23 mouse cellular contexts compared by ENCODE assay signal in genomic region chr5:137857960-137858710, GRCm38 (mm10). TPM values are rescaled to one million over a fixed set of nuclear protein-coding genes. Genes with fewer than 3 reads are reported as not detected.
DNase-seq lines count a peak whose midpoint lies in the region; ATAC-seq and TF ChIP-seq lines count a peak whose summit lies in the region.
"Not testable (repeated sequence)": the region's sequence is repeated elsewhere in the genome, so short reads cannot be mapped to it uniquely, and the experiment has no call there.
"Had no signal": no experiment of that assay in that cellular context is flagged by ENCODE, and none has a peak within 500 bp of the region (broad histone marks: within the 10 kb centered on the region; RNA-seq: fewer than 3 reads in every experiment).

Gene Pilrb1 (minus strand): TSS chr5:137858106.

- not testable (repeated sequence) for H3K36me3 ChIP-seq in G1E (replicated peaks); kidney, adult 2 months (ENCODE audit: control insufficient read depth, insufficient read depth, low read length); liver, postnatal 0 days (replicated peaks; ENCODE audit: insufficient read depth, low read length)

- not testable (repeated sequence) for TF ChIP-seq POLR2A in bone marrow macrophage, adult 2 months (IDR thresholded peaks at IDR 0.05; ENCODE audit: borderline replicate concordance, low read depth, low read length); kidney, adult 2 months (IDR thresholded peaks at IDR 0.05; ENCODE audit: low read depth, low read length)

- H3K9me3 ChIP-seq in G1E (replicated peaks); liver, postnatal 0 days (ENCODE audit: low read length): not testable (repeated sequence)

- not testable (repeated sequence) for TF ChIP-seq CTCF in G1E (IDR thresholded peaks at IDR 0.05; ENCODE audit: low read depth, low read length); bone marrow macrophage, adult 2 months (IDR thresholded peaks at IDR 0.05; ENCODE audit: low read depth, low read length); kidney, adult 2 months (conservative IDR thresholded peaks at IDR 0.05; ENCODE audit: insufficient read depth, insufficient read length, low read depth, low read length); liver, postnatal 0 days (IDR thresholded peaks at IDR 0.05; ENCODE audit: low read depth)

- not testable (repeated sequence) for H3K4me1 ChIP-seq in G1E (ENCODE audit: insufficient read depth, low read depth, low read length); kidney, adult 2 months (ENCODE audit: control insufficient read depth, insufficient read depth, low read length); liver, postnatal 0 days (ENCODE audit: insufficient read depth)
- H3K4me1 ChIP-seq in bone marrow macrophage, adult 2 months (ENCODE audit: control insufficient read depth, insufficient read depth, low read length): peaks cover 32% of the 10 kb centered on the region

- H3K27me3 ChIP-seq in G1E (ENCODE audit: insufficient read depth, low read length); kidney, adult 2 months (replicated peaks; ENCODE audit: control insufficient read depth, insufficient read depth, low read length); liver, postnatal 0 days (ENCODE audit: insufficient read depth, low read length): not testable (repeated sequence)

- not testable (repeated sequence) for H3K9ac ChIP-seq in liver, postnatal 0 days (replicated peaks)

- WGBS in kidney, adult 2 months: 88% methylated on average over 2 of the region's 2 CpGs
- 56% methylated on average over 2 of the region's 2 CpGs for WGBS in liver, postnatal 0 days (ENCODE audit: insufficient replicate concordance)

- peak within 1 kb of the TSS; percentile 35 for H3K4me2 ChIP-seq in liver, postnatal 0 days (ENCODE audit: low read depth, low read length)

- ATAC-seq in G1E (ENCODE audit: extremely low read depth, insufficient number of reproducible peaks, low FRiP score, poor library complexity, severe bottlenecking): peak; percentile 34
- peak; percentile 80 for ATAC-seq in granulocyte monocyte progenitor cell, adult 5-6 weeks (replicated peaks; ENCODE audit: poor library complexity, severe bottlenecking)
- peak; percentile 29; the same call in 1 of the 2 replicates for ATAC-seq in liver, postnatal 0 days
- peak; percentile 89 for ATAC-seq in monocyte, adult 5-6 weeks (replicated peaks; ENCODE audit: insufficient number of reproducible peaks, low FRiP score, low TSS enrichment, poor library complexity, severe bottlenecking)

- DNase-seq in G1E (ENCODE audit: low spot score); liver, postnatal 0 days: not testable (repeated sequence)
- peak; percentile 17 for DNase-seq in kidney, adult 2 months
- peak; percentile 60 for DNase-seq in lung, postnatal 36 days

- H3K27ac ChIP-seq in bone marrow macrophage, adult 2 months (ENCODE audit: insufficient read depth, low read depth, low read length): peak within 1 kb of the TSS; percentile 61
- H3K27ac ChIP-seq in kidney, adult 2 months (ENCODE audit: insufficient read depth, low read depth, low read length): not testable (repeated sequence)
- peak within 1 kb of the TSS; percentile 44 for H3K27ac ChIP-seq in liver, postnatal 0 days (ENCODE audit: low read depth)

- H3K4me3 ChIP-seq in G1E (ENCODE audit: low read depth, low read length); kidney, adult 2 months (ENCODE audit: insufficient read depth, low read depth, low read length); liver, postnatal 0 days (ENCODE audit: low read depth, low read length): not testable (repeated sequence)
- peak within 1 kb of the TSS; percentile 54 for H3K4me3 ChIP-seq in bone marrow macrophage, adult 2 months (ENCODE audit: insufficient read depth, low read length)

- TF ChIP-seq EP300 in liver, postnatal 0 days (IDR thresholded peaks at IDR 0.05; ENCODE audit: low read depth): not testable (repeated sequence)

RNA-seq across cellular contexts. Expression of gene Pilrb1, which starts in this region (rescaled TPM):
- total RNA-seq in G1E (2014; fragmentation: Nextera tagmentation) (not detected in 2 replicates), G1E (2017) (1.9 and 2.9 TPM in 2 replicates)
- polyA plus RNA-seq in G1E (2012): not detected in 2 replicates
- 15.2 and 19.7 TPM in 2 replicates for polyA plus RNA-seq in bone marrow macrophage, adult 2 months (2012; ENCODE audit: insufficient read depth, insufficient read length, missing spikeins)
- 3.5 and 12.1 TPM in 2 replicates for total RNA-seq in granulocyte monocyte progenitor cell, adult 5-6 weeks (2014; fragmentation: Nextera tagmentation)
- total RNA-seq in granulocyte monocyte progenitor cell, adult 5-6 weeks (2017): 7.2 and 7.6 TPM in 2 replicates
- 1.3 and 1.5 TPM in 2 replicates for polyA plus RNA-seq in kidney, adult 2 months (2012; rRNA removed)
- polyA plus RNA-seq in liver, postnatal 0 days (2015; fragmentation: Nextera tagmentation; extraction: Ambion mirVana): 11.7 and 11.9 TPM in 2 replicates
- total RNA-seq in monocyte, adult 5-6 weeks (2017): 98.4 to 185 TPM (median 149 TPM) in 3 replicates
- total RNA-seq: CH12.LX; ES-E14; layer of hippocampus, adult 2 months; layer of hippocampus, postnatal 14 days; left cerebral cortex, adult 2 months; left cerebral cortex, postnatal 25 days had no signal
- polyA plus RNA-seq: C2C12; embryonic facial prominence, embryonic 11.5 days; forebrain, embryonic 10.5 days; forebrain, embryonic 15.5 days; hindbrain, embryonic 11.5 days; hindbrain, embryonic 16.5 days; limb, embryonic 12.5 days; midbrain, embryonic 13.5 days; neural tube, embryonic 14.5 days; Patski had no signal

Comparison
In these comparisons a context has a peak if more than half of its experiments do, and no peak if none do; other contexts are left out.
1. ATAC-seq: peak in every context shown above with its lines; median percentile 89 in monocyte, adult 5-6 weeks; 80 in granulocyte monocyte progenitor cell, adult 5-6 weeks; 34 in G1E; 29 in liver, postnatal 0 days.